Mouse (Mus musculus) MEL (cell line): ENCODE measurements around the gene Atxn7l1. TPM values are rescaled to one million over a fixed set of nuclear protein-coding genes. Genes with fewer than 3 reads are reported as not detected.

Experiments used
- DNase-seq: peaks from one replicate; pipeline ENCODE4 v3.0.0; 2011; ENCODE audit warnings: low read depth, low spot score
- H3K27ac ChIP-seq: 2 replicates; pipeline ENCODE4 v1.5.1; 2012; ENCODE audit warnings: low read depth, mild to moderate bottlenecking, control low read depth, low read length, moderate library complexity; ENCODE audit not compliant: control insufficient read depth
- H3K27me3 ChIP-seq, 2 experiments: fragments of 150-350 bp in 1 of 2; sonication (generic) in 1 of 2; 2 replicates each; pipeline ENCODE4 v1.6.1; 2012; ENCODE audit warnings: low read length in 2 of 2, mild to moderate bottlenecking in 2 of 2, improper control_type of control experiment in 1 of 2, moderate library complexity in 1 of 2; ENCODE audit not compliant: insufficient read depth in 2 of 2, control insufficient read depth in 1 of 2
- H3K36me3 ChIP-seq, 2 experiments: 2 replicates each; pipeline ENCODE4 v1.6.1; 2012 to 2014; ENCODE audit warnings: low read length in 2 of 2, improper control_type of control experiment in 1 of 2, inconsistent platforms in 1 of 2, mild to moderate bottlenecking in 1 of 2; ENCODE audit not compliant: insufficient read depth in 2 of 2, control insufficient read depth in 1 of 2
- H3K4me1 ChIP-seq, 2 experiments: fragments of 150-350 bp in 1 of 2; sonication (generic) in 1 of 2; 2 replicates each; pipeline ENCODE4 v1.6.1; 2012; ENCODE audit warnings: low read length in 2 of 2, improper control_type of control experiment in 1 of 2, mild to moderate bottlenecking in 1 of 2; ENCODE audit not compliant: insufficient read depth in 2 of 2, control insufficient read depth in 1 of 2
- H3K4me3 ChIP-seq, 2 experiments: fragments of 150-350 bp in 1 of 2; sonication (generic) in 1 of 2; 2 replicates each; pipeline ENCODE4 v1.5.1; 2012; ENCODE audit warnings: low read depth in 2 of 2, low read length in 2 of 2, mild to moderate bottlenecking in 2 of 2, moderate library complexity in 2 of 2, control low read depth in 1 of 2, improper control_type of control experiment in 1 of 2; ENCODE audit not compliant: control insufficient read depth in 1 of 2, insufficient read depth in 1 of 2
- H3K79me2 ChIP-seq: 2 replicates; pipeline ENCODE4 v1.6.1; 2012; ENCODE audit warnings: mild to moderate bottlenecking, low read length, moderate library complexity; ENCODE audit not compliant: control insufficient read depth, poor library complexity, insufficient read depth
- H3K9ac ChIP-seq: 2 replicates; pipeline ENCODE4 v1.6.1; 2012; ENCODE audit warnings: low read depth, mild to moderate bottlenecking, control low read depth, low read length, moderate library complexity; ENCODE audit not compliant: control insufficient read depth, poor library complexity, severe bottlenecking
- H3K9me3 ChIP-seq: fragments of 150-350 bp; sonication (generic); replicated peaks from 2 replicates; pipeline ENCODE4 v1.6.1; 2012; ENCODE audit warnings: mild to moderate bottlenecking, low read length, improper control_type of control experiment, moderate library complexity; ENCODE audit not compliant: insufficient read depth
- CHD1 ChIP-seq: IDR thresholded peaks from 2 replicates; pipeline ENCODE4 v1.6.1; 2012; ENCODE audit warnings: low read depth, mild to moderate bottlenecking, inconsistent platforms, low read length, improper control_type of control experiment
- CHD2 ChIP-seq: IDR thresholded peaks from 2 replicates; pipeline ENCODE4 v1.6.1; 2011; ENCODE audit warnings: low read length, improper control_type of control experiment
- CTCF ChIP-seq, 3 experiments: IDR thresholded peaks in 2 of 3; conservative IDR thresholded peaks in 1 of 3; 2 replicates each; pipeline ENCODE4 v1.5.1; 2011 to 2012; ENCODE audit warnings: low read length in 3 of 3, low read depth in 2 of 3, mild to moderate bottlenecking in 2 of 3, improper control_type of control experiment in 1 of 3, inconsistent platforms in 1 of 3, mixed read lengths in 1 of 3, moderate library complexity in 1 of 3; ENCODE audit not compliant: control insufficient read depth in 1 of 3, insufficient read depth in 1 of 3, poor library complexity in 1 of 3, severe bottlenecking in 1 of 3
- E2F4 ChIP-seq: IDR thresholded peaks from 2 replicates; pipeline ENCODE4 v1.6.1; 2011; ENCODE audit warnings: low read depth, low read length, improper control_type of control experiment, borderline replicate concordance
- ELF1 ChIP-seq: IDR thresholded peaks from 2 replicates; pipeline ENCODE4 v1.6.1; 2014; ENCODE audit warnings: low read depth, mild to moderate bottlenecking, inconsistent platforms, low read length, improper control_type of control experiment, moderate library complexity
- GABPA ChIP-seq: IDR thresholded peaks from 2 replicates; pipeline ENCODE4 v1.6.1; 2012; ENCODE audit warnings: low read depth, mild to moderate bottlenecking, inconsistent platforms, low read length, improper control_type of control experiment, moderate library complexity
- GATA1 ChIP-seq: IDR thresholded peaks from 2 replicates; pipeline ENCODE4 v1.6.1; 2011; ENCODE audit warnings: low read depth, low read length, improper control_type of control experiment
- HCFC1 ChIP-seq: IDR thresholded peaks from 2 replicates; pipeline ENCODE4 v1.6.1; 2012; ENCODE audit warnings: low read depth, mild to moderate bottlenecking, inconsistent platforms, low read length, improper control_type of control experiment, moderate library complexity
- KAT2A ChIP-seq: conservative IDR thresholded peaks from 2 replicates; pipeline ENCODE4 v1.6.1; 2012; ENCODE audit warnings: low read depth, low read length, improper control_type of control experiment, inconsistent platforms
- MAFK ChIP-seq: IDR thresholded peaks from 2 replicates; pipeline ENCODE4 v1.6.1; 2011; ENCODE audit warnings: low read depth, mild to moderate bottlenecking, low read length, improper control_type of control experiment, borderline replicate concordance
- MAX ChIP-seq: IDR thresholded peaks from 2 replicates; pipeline ENCODE4 v1.6.1; 2011; ENCODE audit warnings: low read length, improper control_type of control experiment
- MXI1 ChIP-seq: IDR thresholded peaks from 2 replicates; pipeline ENCODE4 v1.6.1; 2011; ENCODE audit warnings: mild to moderate bottlenecking, low read depth, low read length, improper control_type of control experiment
- NRF1 ChIP-seq: IDR thresholded peaks from 2 replicates; pipeline ENCODE4 v1.6.1; 2014; ENCODE audit warnings: low read depth, mild to moderate bottlenecking, inconsistent platforms, low read length, improper control_type of control experiment, moderate library complexity; ENCODE audit not compliant: poor library complexity, insufficient read depth, severe bottlenecking
- POLR2A ChIP-seq, 2 experiments: IDR thresholded peaks; 2 replicates each; pipeline ENCODE4 v1.6.1; 2011 to 2012; ENCODE audit warnings: low read length in 2 of 2, mild to moderate bottlenecking in 2 of 2, control low read depth in 1 of 2, improper control_type of control experiment in 1 of 2, low read depth in 1 of 2, moderate library complexity in 1 of 2; ENCODE audit not compliant: control insufficient read depth in 1 of 2, insufficient read depth in 1 of 2, poor library complexity in 1 of 2
- POLR2AphosphoS5 ChIP-seq: IDR thresholded peaks from 2 replicates; pipeline ENCODE4 v1.6.1; 2012; ENCODE audit warnings: low read depth, borderline replicate concordance, mild to moderate bottlenecking, inconsistent platforms, low read length, moderate library complexity, mixed read lengths
- RAD21 ChIP-seq: IDR thresholded peaks from 2 replicates; pipeline ENCODE4 v1.6.1; 2011; ENCODE audit warnings: mild to moderate bottlenecking, low read depth, low read length, improper control_type of control experiment
- RCOR1 ChIP-seq: IDR thresholded peaks from 2 replicates; pipeline ENCODE4 v1.6.1; 2012; ENCODE audit warnings: low read depth, mild to moderate bottlenecking, inconsistent platforms, low read length, improper control_type of control experiment
- SIN3A ChIP-seq: IDR thresholded peaks from 2 replicates; pipeline ENCODE4 v1.6.1; 2012; ENCODE audit warnings: low read length, improper control_type of control experiment, inconsistent platforms
- TAL1 ChIP-seq: IDR thresholded peaks from 2 replicates; pipeline ENCODE4 v1.6.1; 2012; ENCODE audit warnings: mild to moderate bottlenecking, inconsistent platforms, low read length, moderate library complexity, mixed read lengths
- UBTF ChIP-seq: IDR thresholded peaks from 2 replicates; pipeline ENCODE4 v1.6.1; 2012; ENCODE audit warnings: low read depth, mild to moderate bottlenecking, inconsistent platforms, low read length, improper control_type of control experiment, moderate library complexity, borderline replicate concordance; ENCODE audit not compliant: insufficient read depth
- USF1 ChIP-seq: IDR thresholded peaks from 2 replicates; pipeline ENCODE4 v1.6.1; 2014; ENCODE audit warnings: low read depth, mild to moderate bottlenecking, inconsistent platforms, low read length, improper control_type of control experiment, moderate library complexity
- USF2 ChIP-seq, 2 experiments: IDR thresholded peaks; 2 replicates each; pipeline ENCODE4 v1.6.1; 2011 to 2012; ENCODE audit warnings: improper control_type of control experiment in 2 of 2, low read length in 2 of 2, borderline replicate concordance in 1 of 2, inconsistent platforms in 1 of 2, low read depth in 1 of 2, mild to moderate bottlenecking in 1 of 2; ENCODE audit not compliant: insufficient read depth in 1 of 2
- ZC3H11A ChIP-seq: IDR thresholded peaks from 2 replicates; pipeline ENCODE4 v1.6.1; 2012; ENCODE audit warnings: low read depth, mild to moderate bottlenecking, inconsistent platforms, low read length, improper control_type of control experiment
- ZKSCAN1 ChIP-seq: IDR thresholded peaks from 2 replicates; pipeline ENCODE4 v1.6.1; 2012; ENCODE audit warnings: low read depth, mild to moderate bottlenecking, inconsistent platforms, low read length, improper control_type of control experiment, moderate library complexity
- ZMIZ1 ChIP-seq: IDR thresholded peaks from 2 replicates; pipeline ENCODE4 v1.6.1; 2012; ENCODE audit warnings: low read depth, mild to moderate bottlenecking, inconsistent platforms, low read length, improper control_type of control experiment, moderate library complexity
- polyA plus RNA-seq, 2 experiments: library from polyadenylated mRNA; stranded (reverse) in 1 of 2; unstranded in 1 of 2; fragments of >175 nt in 1 of 2; fragments of >200 nt in 1 of 2; gene quantifications; 2 replicates each; pipeline versions ENCODE4 v1.2.1 to v1.2.4; 2012; ENCODE audit warnings: low replicate concordance in 2 of 2, low read depth in 1 of 2; ENCODE audit not compliant: insufficient read length in 2 of 2, insufficient read depth in 1 of 2, missing spikeins in 1 of 2
- total RNA-seq: library from RNA; depleted of rRNA; stranded (reverse); fragments of 300-350 nt; gene quantifications from 2 replicates; pipeline ENCODE4 v1.2.3, GENCODE M21; 2012

The Atxn7l1 gene
- total and polyA plus RNA-seq, 3 experiments: 11.6 to 50.3 TPM; not detected in 1

DNA sequence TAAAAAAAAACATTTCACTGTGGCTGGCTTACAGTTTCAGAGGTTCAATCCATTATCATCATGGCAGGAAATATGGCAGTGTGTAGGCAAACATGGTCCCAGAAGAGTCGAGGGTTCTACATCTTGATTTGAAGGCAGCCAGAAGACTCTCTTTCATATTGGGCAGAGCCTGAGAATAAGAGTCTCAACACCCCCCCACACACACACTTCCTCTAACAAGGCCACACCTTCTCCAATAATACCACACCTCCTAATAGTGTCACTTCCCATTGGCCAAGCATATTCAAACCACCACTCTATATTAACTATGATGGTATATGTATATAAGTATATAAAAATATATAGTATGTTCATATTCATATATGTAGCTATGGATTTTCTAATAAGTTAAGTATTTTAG lies 9.6 kb upstream of the Atxn7l1 start:
- TF ChIP-seq MAX: no peak
- no peak for TF ChIP-seq RCOR1
- TF ChIP-seq KAT2A: no peak
- no peak for TF ChIP-seq USF2 (IDR thresholded peaks at IDR 0.05; ENCODE audit: borderline replicate concordance in 1 of 2, insufficient read depth in 1 of 2, low read depth in 1 of 2, low read length in 2 of 2)
- TF ChIP-seq CHD2: no peak
- TF ChIP-seq SIN3A: no peak
- no peak for TF ChIP-seq ZKSCAN1
- no peak for TF ChIP-seq UBTF
- no peak for TF ChIP-seq ZMIZ1
- TF ChIP-seq USF1: no peak
- no peak for TF ChIP-seq ELF1
- no peak for TF ChIP-seq TAL1
- TF ChIP-seq POLR2AphosphoS5: no peak

GRCm38 (mm10) chr12:33139083-33139482 lies 8.4 kb upstream of the Atxn7l1 start:
- no peaks in the 10 kb centered on the region; a peak in 1 of 4 replicates for H3K4me1 ChIP-seq
- H3K4me3 ChIP-seq: no peak overlapping the region
- no peak for DNase-seq
- no peak for TF ChIP-seq RAD21
- TF ChIP-seq USF2 (IDR thresholded peaks at IDR 0.05; ENCODE audit: borderline replicate concordance in 1 of 2, insufficient read depth in 1 of 2, low read depth in 1 of 2, low read length in 2 of 2): no peak
- no peak for TF ChIP-seq POLR2A (IDR thresholded peaks at IDR 0.05; ENCODE audit: control insufficient read depth in 1 of 2, insufficient read depth in 1 of 2, low read depth in 1 of 2, low read length in 2 of 2, poor library complexity in 1 of 2)
- no peaks in the 10 kb centered on the region for H3K9me3 ChIP-seq
- no peak overlapping the region for H3K9ac ChIP-seq
- H3K79me2 ChIP-seq: no peaks in the 10 kb centered on the region
- H3K36me3 ChIP-seq: 0 out of 4 replicates have a peak, but pooled peaks cover 0 to 2% of the 10 kb centered on the region in 2 experiments
- H3K27ac ChIP-seq: no peak overlapping the region
- H3K27me3 ChIP-seq: no peaks in the 10 kb centered on the region

More for the DNA sequence above, 9.6 kb upstream of the Atxn7l1 start:
- H3K27ac ChIP-seq: no peak overlapping the region
- H3K4me3 ChIP-seq: no peak overlapping the region
- H3K9me3 ChIP-seq: no peaks in the 10 kb centered on the region
- no peaks in the 10 kb centered on the region for H3K79me2 ChIP-seq
- peak; percentile 65 for DNase-seq
- no peaks in the 10 kb centered on the region for H3K27me3 ChIP-seq
- 0 out of 4 replicates have a peak, but pooled peaks cover 0 to 2% of the 10 kb centered on the region in 2 experiments for H3K36me3 ChIP-seq
- no peak overlapping the region for H3K9ac ChIP-seq
- no peaks in the 10 kb centered on the region; a peak in 1 of 4 replicates for H3K4me1 ChIP-seq

- Histone ChIP-seq H3K27me3 (no peaks in the 10 kb centered on the region), H3K9ac (no peak overlapping the region), H3K4me1 (peaks cover 0 to 16% of the 10 kb centered on the region in 2 experiments; a peak in 3 of 4 replicates), H3K27ac (no peak overlapping the region), H3K36me3 (peaks cover 0 to 4% of the 10 kb centered on the region in 2 experiments; a peak in 2 of 4 replicates), H3K79me2 (peaks cover 4% of the 10 kb centered on the region), H3K4me3 (no peak overlapping the region), H3K9me3 (no peaks in the 10 kb centered on the region)
- DNase-seq: no peak
- TF ChIP-seq RAD21: no peak
- TF ChIP-seq ZMIZ1: no peak
- TF ChIP-seq HCFC1: no peak
- TF ChIP-seq NRF1: no peak
- no peak for TF ChIP-seq CHD1
- TF ChIP-seq MXI1: no peak
- no peak for TF ChIP-seq GABPA
- TF ChIP-seq USF2 (IDR thresholded peaks at IDR 0.05; ENCODE audit: borderline replicate concordance in 1 of 2, insufficient read depth in 1 of 2, low read depth in 1 of 2, low read length in 2 of 2): no peak
- TF ChIP-seq ZC3H11A: no peak
- no peak for TF ChIP-seq ZKSCAN1
- no peak for TF ChIP-seq CTCF (IDR thresholded peaks at IDR 0.05 in 2 of 3, conservative IDR thresholded peaks at IDR 0.05 in 1 of 3; ENCODE audit: control insufficient read depth in 1 of 3, insufficient read depth in 1 of 3, low read depth in 2 of 3, low read length in 3 of 3, poor library complexity in 1 of 3, severe bottlenecking in 1 of 3)
- no peak for TF ChIP-seq GATA1
- no peak for TF ChIP-seq POLR2A (IDR thresholded peaks at IDR 0.05; ENCODE audit: control insufficient read depth in 1 of 2, insufficient read depth in 1 of 2, low read depth in 1 of 2, low read length in 2 of 2, poor library complexity in 1 of 2)
- no peak for TF ChIP-seq POLR2AphosphoS5
- TF ChIP-seq MAFK: no peak
- TF ChIP-seq E2F4: no peak
Measured at GRCm38 (mm10) chr12:33144456-33144855, 3.0 kb upstream of the Atxn7l1 start.
